Mouse (Mus musculus) embryonic facial prominence, embryonic 12.5 days (tissue): ENCODE data around the gene Tex14. TPM values are rescaled to one million over a fixed set of nuclear protein-coding genes. Genes with fewer than 3 reads are reported as not detected.

ENCODE experiments used
- polyA plus RNA-seq: library from polyadenylated mRNA; unstranded; fragments of >200 nt; fragmentation: Nextera tagmentation; extraction: Ambion mirVana; gene quantifications from 2 replicates; pipeline ENCODE4 v1.2.1, GENCODE M21; 2016

Gene Tex14
- polyA plus RNA-seq, 1 experiment from 2014 or later: 0.64 TPM

Other genes with a start within 250 kb of the Tex14 start
- 4.1 and 4.3 TPM in 2 replicates for gene Ppm1e, start 46.0 kb upstream of the Tex14 start, polyA plus RNA-seq
- 10.6 TPM in 2 replicates for gene Rad51c, start 111 bp upstream of the Tex14 start, polyA plus RNA-seq
- not detected in 2 replicates for gene Gm11492, start 161.6 kb downstream of the Tex14 start, polyA plus RNA-seq
- 13.3 TPM in 2 replicates for gene Sept4, start 163.8 kb downstream of the Tex14 start, polyA plus RNA-seq
- gene Mtmr4, start 187.1 kb downstream of the Tex14 start, polyA plus RNA-seq: 54.9 and 58.2 TPM in 2 replicates
- gene Hsf5, start 212.1 kb downstream of the Tex14 start, polyA plus RNA-seq: 0.31 and 0.51 TPM in 2 replicates